Mouse (Mus musculus): ENCODE data around the gene Tns4. TPM values are rescaled to one million over a fixed set of nuclear protein-coding genes. Genes with fewer than 3 reads are reported as not detected.

Tns4 gene
- polyA plus RNA-seq, 1 experiment from 2014 or later = 0.36 TPM

Other genes starting within 250 kb of the Tns4 start
- gene Wipf2, start 225.7 kb downstream of the Tns4 start, polyA plus RNA-seq (2016; fragmentation: Nextera tagmentation; extraction: Ambion mirVana) = 2.8 and 4.1 TPM in 2 replicates
- gene Cdc6, start 181.5 kb downstream of the Tns4 start, polyA plus RNA-seq (2016; fragmentation: Nextera tagmentation; extraction: Ambion mirVana) = 39.3 and 47.7 TPM in 2 replicates
- 30.4 and 36.9 TPM in 2 replicates for gene Rara, start 161.5 kb downstream of the Tns4 start, polyA plus RNA-seq (2016; fragmentation: Nextera tagmentation; extraction: Ambion mirVana)
- 1.0 and 1.1 TPM in 2 replicates for gene Gjd3, start 106.3 kb downstream of the Tns4 start, polyA plus RNA-seq (2016; fragmentation: Nextera tagmentation; extraction: Ambion mirVana)
- gene Top2a, start 65.1 kb downstream of the Tns4 start, polyA plus RNA-seq (2016; fragmentation: Nextera tagmentation; extraction: Ambion mirVana) = 207 and 238 TPM in 2 replicates
- gene Igfbp4, start 48.1 kb downstream of the Tns4 start, polyA plus RNA-seq (2016; fragmentation: Nextera tagmentation; extraction: Ambion mirVana) = 382 and 559 TPM in 2 replicates
- 0.25 and 0.78 TPM in 2 replicates for gene Ccr7, start 65.8 kb upstream of the Tns4 start, polyA plus RNA-seq (2016; fragmentation: Nextera tagmentation; extraction: Ambion mirVana)
- gene Smarce1, start 141.7 kb upstream of the Tns4 start, polyA plus RNA-seq (2016; fragmentation: Nextera tagmentation; extraction: Ambion mirVana) = 191 and 259 TPM in 2 replicates
- 0.68 and 1.6 TPM in 2 replicates for gene Krt222, start 154.8 kb upstream of the Tns4 start, polyA plus RNA-seq (2016; fragmentation: Nextera tagmentation; extraction: Ambion mirVana)
- gene Krt24, start 196.0 kb upstream of the Tns4 start, polyA plus RNA-seq (2016; fragmentation: Nextera tagmentation; extraction: Ambion mirVana) = not detected in 2 replicates
- not detected in 2 replicates for gene Krt25, start 233.6 kb upstream of the Tns4 start, polyA plus RNA-seq (2016; fragmentation: Nextera tagmentation; extraction: Ambion mirVana)
- not detected in 2 replicates for gene Krt26, start 248.7 kb upstream of the Tns4 start, polyA plus RNA-seq (2016; fragmentation: Nextera tagmentation; extraction: Ambion mirVana)